Mouse (Mus musculus) adrenal gland, postnatal 4 days (tissue): Measurements from ENCODE around the gene Slc4a3. TPM values are rescaled to one million over a fixed set of nuclear protein-coding genes. Genes with fewer than 3 reads are reported as not detected.
A peak's percentile ranks its signal among the peaks of the same experiment; 100 is the strongest.

Experiments used
- DNase-seq, 2 experiments: peaks; one replicate each; pipeline ENCODE4 v3.0.0; 2021 to 2022; ENCODE audit warnings: low spot score in 2 of 2, mixed read lengths in 2 of 2
- total RNA-seq, 2 experiments: library from RNA; stranded (reverse); gene quantifications; 2 replicates each; pipeline ENCODE4 v1.2.3; 2021

Gene Slc4a3
- total RNA-seq, 2 experiments from 2014 or later = 136 to 143 TPM

DNA sequence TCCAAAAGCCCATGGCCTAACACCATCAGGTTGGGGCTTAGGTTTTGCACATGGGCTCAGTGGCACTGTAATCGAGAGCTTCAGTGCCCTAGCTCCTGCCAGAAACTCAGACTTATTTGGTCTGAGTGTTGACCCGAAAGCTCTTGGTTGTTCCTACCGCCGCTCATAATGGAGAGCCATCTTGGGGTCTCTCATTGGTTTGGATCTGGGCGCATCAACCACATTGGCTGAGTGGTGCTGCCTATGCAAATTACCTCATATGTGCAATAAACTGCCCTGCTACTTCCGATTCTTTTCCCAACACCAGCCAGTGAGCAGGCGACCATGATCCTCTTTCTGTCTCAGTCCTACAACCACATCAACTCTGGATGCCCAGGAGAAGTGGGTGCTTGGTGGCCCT lies 47.9 kb downstream of the Slc4a3 start:
- DNase-seq = no peak

DNA sequence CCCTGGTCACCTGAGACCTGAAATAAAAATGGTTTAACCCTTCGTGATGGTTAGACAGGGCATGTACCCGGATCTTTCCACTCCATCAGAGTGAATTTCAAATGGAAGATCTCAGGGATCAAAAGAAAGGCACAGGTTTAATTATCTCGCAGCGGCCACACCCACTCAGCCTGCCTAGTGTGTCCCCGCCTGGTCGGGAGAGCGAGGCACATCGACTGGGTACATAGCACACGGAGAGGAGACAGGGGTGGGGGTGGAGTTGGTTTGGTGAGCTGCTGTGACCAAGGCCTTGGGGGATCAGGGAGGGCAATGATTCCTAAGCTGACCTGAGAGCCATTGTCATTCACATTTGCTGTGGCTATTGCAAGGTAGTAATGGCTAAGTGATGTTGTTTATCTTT lies 48.8 kb downstream of the Slc4a3 start:
- no peak for DNase-seq

DNA sequence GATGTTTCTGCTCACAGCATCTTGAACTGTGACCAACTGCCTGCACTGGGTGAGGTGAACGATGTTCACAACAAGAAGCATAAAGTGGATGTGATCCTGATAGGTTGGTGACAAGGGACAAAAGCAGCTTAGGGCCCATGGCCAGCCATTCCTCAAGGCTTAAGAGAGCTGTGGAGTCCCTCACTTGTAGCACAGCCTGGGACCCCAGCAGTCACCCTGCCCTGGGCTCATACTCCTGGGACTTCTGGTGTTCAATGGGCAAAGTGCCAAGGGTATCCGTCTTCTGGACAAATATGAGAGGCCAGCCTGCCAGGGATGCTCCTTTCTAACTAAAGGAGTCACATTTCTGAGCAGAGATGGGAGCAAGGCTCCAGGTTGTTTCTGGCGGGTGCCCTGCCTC lies 49.9 kb downstream of the Slc4a3 start:
- no peak for DNase-seq

DNA sequence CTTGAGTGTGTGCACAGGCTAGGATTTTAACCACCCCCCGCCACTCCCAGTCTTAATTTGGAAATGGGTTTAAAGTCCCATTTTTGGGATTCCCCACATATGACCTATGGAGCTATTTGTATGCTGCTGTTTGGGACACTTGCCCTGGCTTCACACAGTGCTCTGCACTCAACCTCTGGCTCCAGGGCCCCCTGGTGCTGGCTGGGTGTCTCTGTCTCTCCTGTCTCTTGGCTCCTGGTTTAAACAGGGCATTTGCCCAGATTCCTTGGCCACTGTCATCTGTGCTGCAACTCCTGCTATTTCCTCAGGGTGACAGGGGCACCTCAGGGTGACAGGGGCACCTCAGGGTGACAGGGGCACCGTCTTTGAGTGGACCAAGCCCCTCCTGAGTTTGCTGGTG lies 50.8 kb downstream of the Slc4a3 start:
- no peak for DNase-seq

DNA sequence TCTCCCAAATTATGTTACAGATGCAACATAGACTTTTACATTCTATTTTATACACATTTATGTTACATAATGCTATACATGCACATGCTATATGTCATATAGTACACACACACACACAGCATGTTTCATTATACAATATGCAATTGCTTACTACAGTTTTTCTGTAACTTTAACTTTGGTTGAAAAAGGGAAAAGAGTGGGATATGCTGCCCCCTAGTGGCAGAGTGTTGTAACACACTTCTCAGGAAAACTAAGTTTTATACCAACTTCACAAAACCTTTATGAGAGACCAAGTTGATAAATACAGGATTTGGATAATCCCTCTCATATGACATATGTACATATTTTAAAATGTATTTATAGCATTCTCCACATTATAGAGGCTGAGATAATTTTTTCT lies 51.6 kb downstream of the Slc4a3 start:
- DNase-seq = peak in 1 of 2 experiments; percentile 17

DNA sequence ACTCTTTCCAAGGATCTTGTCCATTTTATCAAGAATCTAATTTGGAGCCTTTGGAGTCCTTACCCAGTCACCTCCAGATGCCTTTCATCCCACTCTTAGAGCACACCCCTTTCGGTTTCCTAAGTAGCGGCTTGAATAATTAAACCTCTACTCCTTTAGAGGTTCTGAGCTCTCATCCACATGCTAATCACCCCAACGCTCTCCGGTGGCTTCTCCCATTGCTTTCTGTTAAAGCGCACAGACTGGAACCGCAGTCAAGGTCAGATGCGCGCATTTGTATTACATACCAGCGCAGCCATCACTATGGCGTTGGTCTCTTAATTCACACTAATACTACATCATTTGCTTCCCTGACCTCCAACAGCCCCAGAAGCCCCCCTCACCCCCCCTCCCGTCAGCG lies 55.7 kb downstream of the Slc4a3 start:
- no peak for DNase-seq

DNA sequence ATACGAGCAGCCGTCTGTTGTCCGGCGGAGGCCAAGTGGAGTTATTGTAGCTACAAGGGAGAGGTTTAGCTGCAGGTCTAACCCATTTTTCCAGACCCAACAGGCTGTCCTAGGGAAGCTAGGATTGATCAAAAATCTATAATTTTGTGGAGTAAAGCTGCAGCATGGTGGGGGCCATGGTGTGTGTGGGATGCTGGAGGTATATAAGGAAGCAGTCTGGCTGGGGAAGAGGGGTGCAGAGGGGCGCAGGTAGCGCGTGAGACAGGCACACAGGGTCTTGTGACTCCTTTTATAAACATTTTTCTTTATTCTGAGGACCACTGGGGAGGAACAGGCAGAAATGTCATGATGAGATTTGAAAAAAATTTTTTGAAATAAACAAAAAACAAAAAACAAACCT lies 57.5 kb downstream of the Slc4a3 start:
- no peak for DNase-seq

DNA sequence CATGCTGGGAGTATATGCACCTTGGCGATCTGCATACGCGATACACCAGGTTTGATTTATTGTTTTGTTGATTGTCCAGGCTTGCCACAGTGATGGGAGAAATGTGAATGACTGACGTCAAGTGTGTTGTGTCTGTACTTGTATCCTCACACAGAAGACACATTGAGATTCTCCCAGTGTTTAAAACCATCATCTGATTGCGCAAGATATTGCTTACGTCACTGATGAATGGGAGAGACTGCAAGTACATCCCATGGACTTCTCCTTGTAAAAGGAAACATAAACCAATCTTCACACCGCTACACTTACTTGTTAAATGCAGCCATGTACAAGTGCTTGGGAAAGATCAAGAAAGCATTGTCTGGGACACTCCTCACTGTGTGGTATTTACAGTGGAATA lies 62.2 kb downstream of the Slc4a3 start:
- no peak for DNase-seq

DNA sequence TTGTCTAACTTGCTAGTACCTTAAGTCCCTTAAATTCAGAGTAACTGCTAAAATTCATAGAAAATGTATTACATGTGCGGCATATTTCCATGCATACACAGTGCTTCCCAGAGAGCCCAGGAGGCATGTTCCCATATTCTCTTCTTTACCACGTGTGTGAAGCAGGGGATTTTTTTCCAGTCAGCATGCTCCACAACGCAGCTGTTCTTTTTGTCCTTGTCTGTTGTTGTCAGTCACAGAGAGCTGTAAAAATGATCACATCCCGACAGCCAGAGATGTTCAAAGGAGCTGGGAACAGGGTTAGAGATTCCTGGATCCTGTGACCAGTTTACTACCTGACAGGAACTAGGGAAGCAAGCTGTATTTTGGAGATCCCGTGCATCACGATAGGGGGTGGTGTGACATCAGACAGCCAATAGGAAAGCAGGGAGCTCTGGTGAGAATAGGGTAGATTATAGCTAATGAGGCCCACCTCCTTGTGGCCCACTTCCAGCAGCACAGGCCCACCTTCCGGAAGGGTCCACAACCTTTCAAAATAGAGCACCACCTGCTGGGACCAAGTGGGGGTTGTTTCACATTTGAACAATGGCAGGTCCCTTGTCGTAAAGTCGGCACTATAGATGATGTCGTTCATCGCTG lies 62.7 kb downstream of the Slc4a3 start:
- no peak for DNase-seq

DNA sequence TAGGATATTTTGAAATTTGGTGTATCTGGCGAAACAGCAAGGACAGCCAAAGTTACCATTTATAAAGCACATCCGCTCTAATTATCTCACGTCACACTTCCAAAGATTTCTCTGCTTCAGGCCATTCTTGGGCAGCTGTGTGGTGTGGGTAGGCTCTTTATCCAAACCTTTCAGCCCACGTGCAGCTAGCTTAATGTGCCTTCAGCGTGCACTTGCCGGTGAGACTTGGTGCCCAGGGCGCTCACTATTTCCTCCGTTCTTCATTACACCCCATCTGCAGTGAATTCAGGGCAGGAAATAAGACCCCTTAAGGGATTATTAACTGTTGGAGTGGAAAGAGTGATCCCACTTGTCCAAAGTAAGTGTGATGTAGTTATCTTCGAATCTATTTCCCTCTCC lies 63.2 kb downstream of the Slc4a3 start:
- DNase-seq = no peak

DNA sequence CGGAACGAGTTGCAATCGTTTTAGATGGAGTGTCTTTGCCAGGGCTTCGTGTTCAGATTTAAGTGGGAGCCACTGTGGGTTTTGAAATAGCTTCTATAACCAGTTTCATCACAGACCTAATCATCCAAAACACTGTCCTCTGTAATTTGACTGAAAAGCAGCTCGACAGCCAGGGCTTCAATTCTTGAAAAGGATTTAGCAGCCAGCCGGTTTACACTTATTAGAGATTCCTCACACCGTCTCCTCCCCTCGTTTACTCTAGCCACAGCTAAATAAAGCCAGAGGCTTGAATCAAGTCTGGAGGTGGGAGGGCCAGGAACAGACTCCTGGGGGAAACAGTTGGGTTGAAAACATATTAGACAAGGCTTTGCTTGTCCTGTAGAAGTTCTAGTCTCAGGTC lies 64.5 kb downstream of the Slc4a3 start:
- no peak for DNase-seq

Other genes starting within 250 kb of the Slc4a3 start
- 100 to 1,000 TPM; 106 to 113 TPM for gene Dnpep, start 228.3 kb upstream of the Slc4a3 start, total RNA-seq
- gene Des, start 185.9 kb upstream of the Slc4a3 start, total RNA-seq = 10 to 100 TPM; 40.5 to 78.8 TPM
- gene Speg, start 171.0 kb upstream of the Slc4a3 start, total RNA-seq = 10 to 100 TPM; 32.4 to 33.7 TPM
- gene Gmppa, start 110.3 kb upstream of the Slc4a3 start, total RNA-seq = 10 to 100 TPM; 71.3 to 82.4 TPM
- 10 to 100 TPM; 10.4 to 11.9 TPM for gene Asic4, start 95.8 kb upstream of the Slc4a3 start, total RNA-seq
- 10 to 100 TPM; 60.3 to 62.6 TPM for gene Chpf, start 67.0 kb upstream of the Slc4a3 start, total RNA-seq
- 1 to 10 TPM; 4.0 to 5.0 TPM for gene Tmem198, start 66.7 kb upstream of the Slc4a3 start, total RNA-seq
- 100 to 1,000 TPM; 241 to 242 TPM for gene Obsl1, start 39.8 kb upstream of the Slc4a3 start, total RNA-seq
- 10 to 100 TPM; 71.4 to 80.6 TPM for gene Inha, start 39.2 kb upstream of the Slc4a3 start, total RNA-seq
- 10 to 100 TPM; 38.1 to 38.4 TPM for gene Stk11ip, start 24.7 kb upstream of the Slc4a3 start, total RNA-seq